Mouse (Mus musculus): ENCODE data around the gene Spcs2. TPM values are rescaled to one million over a fixed set of nuclear protein-coding genes. Genes with fewer than 3 reads are reported as not detected.

Gene Spcs2
- 340 and 344 TPM in 2 replicates for polyA plus RNA-seq (2015; fragmentation: Nextera tagmentation; extraction: Ambion mirVana)

- no peaks in the 10 kb centered on the region for H3K9me3 ChIP-seq (replicated peaks; ENCODE audit: low read length)
- H3K4me2 ChIP-seq (ENCODE audit: low read length), result no peak within 1 kb of the TSS
- no peaks in the 10 kb centered on the region for H3K36me3 ChIP-seq (ENCODE audit: insufficient read depth, low read length)
- H3K4me3 ChIP-seq (replicated peaks; ENCODE audit: low read depth, low read length), result no peak within 1 kb of the TSS
- WGBS, result 44% methylated on average over 7 of the region's 7 CpGs
- H3K9ac ChIP-seq (ENCODE audit: low read depth, low read length), result no peak within 1 kb of the TSS
- no peaks in the 10 kb centered on the region for H3K27me3 ChIP-seq (ENCODE audit: insufficient read depth, low read length)
- no peaks in the 10 kb centered on the region for H3K4me1 ChIP-seq (replicated peaks; ENCODE audit: insufficient read depth, low read length)
- DNase-seq (ENCODE audit: low spot score) (no peak), ATAC-seq (replicated peaks; ENCODE audit: low FRiP score, low read depth) (no peak)
- no peak for TF ChIP-seq CTCF (IDR thresholded peaks at IDR 0.05; ENCODE audit: low read depth)
- H3K27ac ChIP-seq, result no peak within 1 kb of the TSS
Measured at GRCm38 (mm10) chr7:99863362-99863761, at the start of gene Spcs2. Gene Spcs2 (minus strand): TSS chr7:99863462.

GRCm38 (mm10) chr7:99911038-99911437, 47.8 kb upstream of the Spcs2 start:
- TF ChIP-seq CTCF (IDR thresholded peaks at IDR 0.05; ENCODE audit: low read depth), result no peak
- no peak for ATAC-seq (replicated peaks; ENCODE audit: low FRiP score, low read depth)
- no peak for DNase-seq (ENCODE audit: low spot score)
- Histone ChIP-seq H3K4me2 (ENCODE audit: low read length) (no peak overlapping the region), H3K4me1 (replicated peaks; ENCODE audit: insufficient read depth, low read length) (no peaks in the 10 kb centered on the region), H3K27me3 (ENCODE audit: insufficient read depth, low read length) (no peaks in the 10 kb centered on the region), H3K36me3 (ENCODE audit: insufficient read depth, low read length) (no peaks in the 10 kb centered on the region), H3K27ac (no peak overlapping the region), H3K4me3 (replicated peaks; ENCODE audit: low read depth, low read length) (no peak overlapping the region), H3K9me3 (replicated peaks; ENCODE audit: low read length) (no peaks in the 10 kb centered on the region), H3K9ac (ENCODE audit: low read depth, low read length) (no peak overlapping the region)
- 82% methylated on average over 5 of the region's 5 CpGs for WGBS

GRCm38 (mm10) chr7:99907463-99907862, 44.2 kb upstream of the Spcs2 start:
- H3K9ac ChIP-seq (ENCODE audit: low read depth, low read length), result no peak overlapping the region
- H3K27ac ChIP-seq, result no peak overlapping the region
- no peak for ATAC-seq (replicated peaks; ENCODE audit: low FRiP score, low read depth)
- H3K27me3 ChIP-seq (ENCODE audit: insufficient read depth, low read length), result no peaks in the 10 kb centered on the region
- H3K4me1 ChIP-seq (replicated peaks; ENCODE audit: insufficient read depth, low read length), result no peaks in the 10 kb centered on the region
- H3K4me2 ChIP-seq (ENCODE audit: low read length), result no peak overlapping the region
- H3K9me3 ChIP-seq (replicated peaks; ENCODE audit: low read length), result no peaks in the 10 kb centered on the region
- no peaks in the 10 kb centered on the region for H3K36me3 ChIP-seq (ENCODE audit: insufficient read depth, low read length)
- WGBS, result 74% methylated on average over 3 of the region's 3 CpGs
- no peak for DNase-seq (ENCODE audit: low spot score)
- H3K4me3 ChIP-seq (replicated peaks; ENCODE audit: low read depth, low read length), result no peak overlapping the region
- TF ChIP-seq CTCF (IDR thresholded peaks at IDR 0.05; ENCODE audit: low read depth), result no peak

- Histone ChIP-seq H3K4me2 (ENCODE audit: low read length) (no peak overlapping the region), H3K27ac (no peak overlapping the region), H3K9me3 (replicated peaks; ENCODE audit: low read length) (no peaks in the 10 kb centered on the region), H3K4me1 (replicated peaks; ENCODE audit: insufficient read depth, low read length) (no peaks in the 10 kb centered on the region), H3K27me3 (ENCODE audit: insufficient read depth, low read length) (no peaks in the 10 kb centered on the region), H3K4me3 (replicated peaks; ENCODE audit: low read depth, low read length) (no peak overlapping the region), H3K36me3 (ENCODE audit: insufficient read depth, low read length) (no peaks in the 10 kb centered on the region), H3K9ac (ENCODE audit: low read depth, low read length) (no peak overlapping the region)
- no peak for DNase-seq (ENCODE audit: low spot score)
- WGBS, result 81% methylated on average over 3 of the region's 3 CpGs
- no peak for TF ChIP-seq CTCF (IDR thresholded peaks at IDR 0.05; ENCODE audit: low read depth)
- no peak for ATAC-seq (replicated peaks; ENCODE audit: low FRiP score, low read depth)
Measured at GRCm38 (mm10) chr7:99906346-99906745, 43.1 kb upstream of the Spcs2 start.

- no peak for ATAC-seq (replicated peaks; ENCODE audit: low FRiP score, low read depth)
- no peaks in the 10 kb centered on the region for H3K4me1 ChIP-seq (replicated peaks; ENCODE audit: insufficient read depth, low read length)
- WGBS, result 59% methylated on average over 3 of the region's 3 CpGs
- no peak for DNase-seq (ENCODE audit: low spot score)
- no peak overlapping the region for H3K9ac ChIP-seq (ENCODE audit: low read depth, low read length)
- no peak for TF ChIP-seq CTCF (IDR thresholded peaks at IDR 0.05; ENCODE audit: low read depth)
- no peak overlapping the region for H3K4me3 ChIP-seq (replicated peaks; ENCODE audit: low read depth, low read length)
- no peak overlapping the region for H3K27ac ChIP-seq
- no peaks in the 10 kb centered on the region for H3K36me3 ChIP-seq (ENCODE audit: insufficient read depth, low read length)
- H3K27me3 ChIP-seq (ENCODE audit: insufficient read depth, low read length), result no peaks in the 10 kb centered on the region
- H3K4me2 ChIP-seq (ENCODE audit: low read length), result no peak overlapping the region
- H3K9me3 ChIP-seq (replicated peaks; ENCODE audit: low read length), result no peaks in the 10 kb centered on the region
Measured at GRCm38 (mm10) chr7:99904421-99905005, 41.3 kb upstream of the Spcs2 start.

- H3K4me3 ChIP-seq (replicated peaks; ENCODE audit: low read depth, low read length), result no peak overlapping the region
- 78% methylated on average over 11 of the region's 11 CpGs for WGBS
- no peaks in the 10 kb centered on the region for H3K4me1 ChIP-seq (replicated peaks; ENCODE audit: insufficient read depth, low read length)
- ATAC-seq (replicated peaks; ENCODE audit: low FRiP score, low read depth) (no peak), DNase-seq (ENCODE audit: low spot score) (no peak)
- H3K4me2 ChIP-seq (ENCODE audit: low read length), result no peak overlapping the region
- H3K27ac ChIP-seq, result no peak overlapping the region
- H3K9me3 ChIP-seq (replicated peaks; ENCODE audit: low read length), result no peaks in the 10 kb centered on the region
- no peaks in the 10 kb centered on the region for H3K27me3 ChIP-seq (ENCODE audit: insufficient read depth, low read length)
- no peak for TF ChIP-seq CTCF (IDR thresholded peaks at IDR 0.05; ENCODE audit: low read depth)
- H3K9ac ChIP-seq (ENCODE audit: low read depth, low read length), result no peak overlapping the region
- H3K36me3 ChIP-seq (ENCODE audit: insufficient read depth, low read length), result no peaks in the 10 kb centered on the region
Measured at GRCm38 (mm10) chr7:99902918-99903665, 39.8 kb upstream of the Spcs2 start.

Data from kidney, postnatal 0 days (tissue).